Mouse (Mus musculus) MEL (cell line): ENCODE results near the gene Nfx1.

Experiments
- EP300 ChIP-seq, 2 experiments: IDR thresholded peaks; 2 replicates each; pipeline ENCODE4 v1.6.1; 2011; ENCODE audit warnings: improper control_type of control experiment in 2 of 2, low read length in 2 of 2, low read depth in 1 of 2, mild to moderate bottlenecking in 1 of 2
- HCFC1 ChIP-seq: IDR thresholded peaks from 2 replicates; pipeline ENCODE4 v1.6.1; 2012; ENCODE audit warnings: low read depth, mild to moderate bottlenecking, inconsistent platforms, low read length, improper control_type of control experiment, moderate library complexity
- NRF1 ChIP-seq: IDR thresholded peaks from 2 replicates; pipeline ENCODE4 v1.6.1; 2014; ENCODE audit warnings: low read depth, mild to moderate bottlenecking, inconsistent platforms, low read length, improper control_type of control experiment, moderate library complexity; ENCODE audit not compliant: poor library complexity, insufficient read depth, severe bottlenecking
- USF2 ChIP-seq, 2 experiments: IDR thresholded peaks; 2 replicates each; pipeline ENCODE4 v1.6.1; 2011 to 2012; ENCODE audit warnings: improper control_type of control experiment in 2 of 2, low read length in 2 of 2, borderline replicate concordance in 1 of 2, inconsistent platforms in 1 of 2, low read depth in 1 of 2, mild to moderate bottlenecking in 1 of 2; ENCODE audit not compliant: insufficient read depth in 1 of 2

DNA sequence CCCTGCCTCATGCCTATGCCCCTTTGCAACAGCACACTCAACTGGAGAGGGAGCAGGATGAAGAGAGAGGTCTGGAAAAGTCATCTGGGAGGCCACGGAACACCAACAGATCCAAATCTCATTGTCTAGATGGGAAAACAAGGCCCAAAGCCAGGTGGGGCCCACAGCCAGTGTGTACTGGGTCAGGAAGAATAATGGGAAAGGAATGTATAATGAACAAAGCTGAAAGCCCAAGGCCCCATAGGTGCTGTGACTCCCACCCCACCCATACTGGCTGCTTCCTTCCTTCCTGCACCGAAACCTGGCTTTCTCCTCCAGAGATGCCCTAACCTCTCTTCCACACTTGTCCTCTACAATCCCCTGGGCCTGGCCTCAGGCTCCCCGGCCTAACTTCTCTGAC, 60.5 kb downstream of the Nfx1 start:
- TF ChIP-seq HCFC1, result no peak
- no peak for TF ChIP-seq NRF1
- TF ChIP-seq EP300 (IDR thresholded peaks at IDR 0.05; ENCODE audit: low read depth in 1 of 2, low read length in 2 of 2), result no peak
- no peak for TF ChIP-seq USF2 (IDR thresholded peaks at IDR 0.05; ENCODE audit: borderline replicate concordance in 1 of 2, insufficient read depth in 1 of 2, low read depth in 1 of 2, low read length in 2 of 2)
